Mouse (Mus musculus): ENCODE measurements around the gene Pou2f2.
"Not testable (repeated sequence)": the region's sequence is repeated elsewhere in the genome, so short reads cannot be mapped to it uniquely, and the experiment has no call there.

The Pou2f2 gene

GRCm38 (mm10) chr7:25063346-25063745 lies 116.2 kb downstream of the Pou2f2 start:
- no peak for DNase-seq (ENCODE audit: low spot score in 2 of 2)

- no peak for DNase-seq (ENCODE audit: low spot score in 2 of 2)
Observed at GRCm38 (mm10) chr7:25058836-25059235, 120.7 kb downstream of the Pou2f2 start.

- DNase-seq (ENCODE audit: low spot score in 2 of 2) = no peak
Observed at GRCm38 (mm10) chr7:25058394-25058793, 121.1 kb downstream of the Pou2f2 start.

GRCm38 (mm10) chr7:25057888-25058287 lies 121.6 kb downstream of the Pou2f2 start:
- no peak for DNase-seq (ENCODE audit: low spot score in 2 of 2)

- DNase-seq (ENCODE audit: low spot score in 2 of 2) = no peak
Observed at GRCm38 (mm10) chr7:25056951-25057350, 122.6 kb downstream of the Pou2f2 start.

GRCm38 (mm10) chr7:25052587-25052986 lies 126.9 kb downstream of the Pou2f2 start:
- no peak for DNase-seq (ENCODE audit: low spot score in 2 of 2)

- no peak for DNase-seq (ENCODE audit: low spot score in 2 of 2)
Observed at GRCm38 (mm10) chr7:25049295-25049930, 130.1 kb downstream of the Pou2f2 start.

GRCm38 (mm10) chr7:25047363-25047762 lies 132.2 kb downstream of the Pou2f2 start:
- DNase-seq (ENCODE audit: low spot score in 2 of 2) = no peak

- DNase-seq (ENCODE audit: low spot score in 2 of 2) = not testable (repeated sequence)
Observed at GRCm38 (mm10) chr7:25044599-25044998, 134.9 kb downstream of the Pou2f2 start.

GRCm38 (mm10) chr7:25041921-25042320 lies 137.6 kb downstream of the Pou2f2 start:
- DNase-seq (ENCODE audit: low spot score in 2 of 2) = no peak
